Mouse (Mus musculus) left cerebral cortex, postnatal 4 days (tissue): ENCODE data around the gene Tmem206. TPM values are rescaled to one million over a fixed set of nuclear protein-coding genes. Genes with fewer than 3 reads are reported as not detected.

ENCODE experiments used
- DNase-seq: peaks from one replicate; pipeline ENCODE4 v3.0.0-alpha.2; 2022
- intact Hi-C: fragments of 180-260 bp; cut with DNase I; formaldehyde crosslinking; loops from one replicate; pipeline ENCODE4 v1.15.1; 2025
- total RNA-seq, 2 experiments: library from RNA; stranded (reverse); gene quantifications; 2 replicates each; pipeline ENCODE4 v1.2.3; 2021

Tmem206 gene
- total RNA-seq, 2 experiments from 2014 or later, result 18.1 to 19.5 TPM

DNA sequence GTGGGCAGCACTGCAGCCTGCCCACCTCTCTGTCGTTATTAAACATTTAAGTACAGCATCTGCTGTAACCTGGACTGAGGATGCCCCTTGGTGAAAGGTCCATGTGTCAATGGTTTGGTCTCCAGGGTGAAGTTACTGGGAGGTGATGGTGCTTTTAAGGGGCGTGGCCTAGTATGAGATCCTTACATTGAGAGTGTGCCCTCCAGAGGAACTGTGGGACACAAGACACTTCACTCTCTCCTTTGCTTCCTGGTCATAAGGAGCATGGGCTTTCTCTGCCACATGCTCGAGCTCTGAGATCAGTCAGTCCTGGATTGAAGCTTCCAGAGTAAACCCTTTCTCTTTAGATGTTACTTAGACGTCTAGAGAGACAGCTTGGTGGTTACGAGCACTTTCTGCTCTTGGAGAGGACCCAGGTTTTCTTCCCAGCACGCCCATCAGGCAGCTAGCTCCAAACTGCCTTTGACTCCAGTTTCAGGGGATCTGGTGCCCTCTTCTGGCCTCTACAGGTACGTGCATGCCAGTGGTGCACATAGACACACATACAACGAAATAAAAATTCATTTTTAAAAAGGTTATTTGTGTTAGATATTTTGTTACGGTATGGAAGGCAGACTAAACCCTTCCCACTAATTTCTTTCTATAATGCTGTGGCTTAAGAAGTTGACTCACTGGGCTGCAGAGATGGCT, 17.8 kb upstream of the Tmem206 start:
- intact Hi-C loops, result no loop called here
- no peak for DNase-seq

DNA sequence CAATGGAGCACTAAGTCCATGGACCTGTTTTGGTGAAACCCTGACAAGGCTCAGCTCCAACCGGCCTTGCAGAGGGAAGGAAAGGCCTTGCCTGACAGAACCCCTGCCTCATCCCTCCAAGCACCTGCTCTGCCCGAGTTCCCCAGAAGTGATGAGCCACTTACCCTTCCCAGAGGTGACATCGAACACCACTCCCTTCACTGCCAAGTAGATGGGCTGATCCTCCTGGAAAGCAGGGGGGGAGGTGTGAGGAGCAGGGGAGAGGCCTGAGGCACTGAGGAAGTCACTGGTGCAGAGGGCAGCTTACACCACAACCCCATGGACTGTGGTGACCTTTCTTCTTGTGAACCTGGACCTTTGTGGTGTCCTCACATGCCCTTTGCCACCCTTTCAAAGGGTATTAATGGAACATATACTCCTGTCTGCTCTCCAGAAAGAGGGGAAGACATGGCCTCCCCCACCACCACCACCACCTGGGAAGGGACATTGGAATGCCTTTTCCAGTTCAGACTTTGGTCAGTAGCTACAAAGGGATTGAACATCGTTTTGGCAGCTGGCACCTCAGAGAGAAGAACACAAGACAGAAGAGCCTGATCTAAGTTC, 14.3 kb upstream of the Tmem206 start:
- intact Hi-C loops, result loop anchor here (5.0 kb wide), 1 partner anchor 256 kb away; no protein-coding TSS in a partner anchor
- no peak for DNase-seq

DNA sequence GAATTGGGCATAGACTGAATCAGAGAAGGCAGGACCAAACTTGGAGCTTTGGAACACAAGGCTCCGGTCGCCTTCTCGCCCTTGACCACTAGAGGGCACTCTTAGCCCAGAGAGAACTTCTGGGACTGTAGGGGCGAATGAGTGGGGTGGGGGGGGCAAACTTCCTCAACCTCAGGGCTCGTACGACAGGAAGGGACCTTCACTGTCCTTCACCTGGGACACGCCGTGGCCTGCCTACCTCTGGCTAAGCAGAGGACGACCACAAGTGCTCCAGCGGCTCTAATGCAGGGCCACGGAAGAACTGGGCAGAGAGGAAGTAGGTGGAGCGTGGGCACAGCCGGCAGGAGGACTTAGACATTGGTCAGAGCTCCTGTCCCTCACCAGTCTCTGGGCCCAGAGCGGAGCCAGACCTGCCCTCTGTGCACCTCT, 13.2 kb upstream of the Tmem206 start:
- peak; percentile 77 for DNase-seq
- intact Hi-C loops, result loop anchor here (5.0 kb wide), 1 partner anchor 255 kb away; no protein-coding TSS in a partner anchor

DNA sequence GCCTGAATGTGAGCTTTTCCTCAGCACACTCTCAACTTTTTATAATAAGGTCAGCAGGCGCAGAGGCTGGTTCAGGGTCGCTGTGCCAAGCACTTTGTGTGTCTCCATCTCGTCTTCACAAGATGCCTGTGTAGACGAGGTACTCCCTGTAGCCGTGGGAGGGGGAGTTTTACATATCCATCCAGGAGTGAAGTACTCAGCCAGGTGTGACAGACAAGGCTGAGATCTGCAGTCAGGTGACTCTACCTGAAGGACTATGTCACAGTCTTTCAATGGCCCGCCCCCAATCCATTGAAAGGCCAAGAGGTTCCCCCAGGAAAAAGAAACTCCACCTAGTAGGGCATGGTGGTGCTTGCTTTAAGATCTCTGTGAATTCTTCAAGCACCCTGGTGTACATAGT, 12.6 kb upstream of the Tmem206 start:
- no peak for DNase-seq
- intact Hi-C loops, result loop anchor here (5.0 kb wide), 1 partner anchor 254 kb away; no protein-coding TSS in a partner anchor

DNA sequence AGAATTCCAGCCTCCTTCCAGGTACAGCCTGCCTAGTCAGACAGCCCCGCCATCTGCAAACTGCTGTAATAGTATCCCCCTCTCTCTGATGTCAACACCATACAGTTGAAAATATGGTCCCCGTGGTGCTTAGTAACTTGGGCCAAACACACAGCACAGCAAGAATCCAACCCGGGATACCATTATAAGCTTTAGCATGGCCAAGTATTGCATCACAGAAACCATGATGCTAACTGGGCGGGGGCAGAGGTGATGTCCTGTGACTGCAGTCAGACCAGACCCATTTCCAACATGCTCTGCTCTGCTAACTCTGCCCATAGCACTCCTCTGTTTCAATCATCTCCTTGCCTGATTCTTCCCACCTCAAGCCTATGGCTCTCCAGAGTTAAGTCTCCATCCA, 11.8 kb upstream of the Tmem206 start:
- intact Hi-C loops, result loop anchor here (5.0 kb wide), 1 partner anchor 253 kb away; no protein-coding TSS in a partner anchor
- DNase-seq, result no peak

DNA sequence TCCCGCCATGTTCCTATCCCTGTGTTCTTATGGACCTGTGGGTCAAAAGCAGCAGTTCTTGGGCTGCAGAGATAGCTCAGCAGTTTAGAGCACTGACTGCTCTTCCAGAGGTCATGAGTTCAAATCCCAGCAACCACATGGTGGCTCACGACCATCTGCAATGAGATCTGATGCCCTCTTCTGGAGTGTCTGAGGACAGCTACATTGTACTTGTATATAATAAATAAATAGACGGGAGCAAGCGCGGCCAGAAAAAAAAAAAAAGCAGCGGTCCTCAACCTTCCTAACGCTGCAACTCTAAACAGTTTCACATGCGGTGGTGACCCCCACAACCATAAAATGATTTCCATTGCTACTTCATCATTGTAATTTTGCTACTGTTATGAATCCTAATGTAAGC, 8.9 kb upstream of the Tmem206 start:
- intact Hi-C loops, result no loop called here
- no peak for DNase-seq

DNA sequence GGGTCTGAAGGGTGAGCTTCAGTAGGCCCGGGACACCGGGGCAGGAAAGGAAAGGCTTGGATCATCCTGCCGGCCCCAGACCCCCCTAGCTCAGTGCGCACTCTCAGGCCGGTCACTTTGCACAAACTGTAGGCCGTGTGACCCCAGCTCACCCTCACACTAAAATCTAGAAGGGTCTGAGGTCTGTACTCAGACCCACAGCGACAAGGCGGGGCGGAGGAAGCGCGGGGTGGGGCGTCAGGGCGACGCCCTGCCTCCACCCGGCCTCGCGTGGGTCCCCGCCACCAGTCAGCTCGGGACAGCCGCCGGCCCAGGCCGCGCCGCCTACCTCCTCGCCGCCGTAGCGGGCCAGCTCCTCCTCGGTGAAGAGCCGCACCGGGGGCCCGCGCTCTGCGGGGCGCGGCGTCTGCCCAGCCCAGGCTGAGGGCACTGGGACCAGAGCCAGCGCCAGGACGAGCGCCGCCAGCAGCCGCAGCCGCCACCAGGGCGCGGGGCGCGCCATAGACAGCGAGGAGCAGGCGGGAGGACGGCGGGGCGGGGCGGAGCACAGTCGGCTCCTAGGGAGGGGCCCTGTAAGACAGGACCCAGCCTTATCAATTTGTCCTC, 8.0 kb upstream of the Tmem206 start, which contains the start of gene Nenf:
Nenf (minus strand) TSS at position 604 of the 606 bp plus-strand sequence.
- DNase-seq, result peak; percentile 75
- intact Hi-C loops, result no loop called here

DNA sequence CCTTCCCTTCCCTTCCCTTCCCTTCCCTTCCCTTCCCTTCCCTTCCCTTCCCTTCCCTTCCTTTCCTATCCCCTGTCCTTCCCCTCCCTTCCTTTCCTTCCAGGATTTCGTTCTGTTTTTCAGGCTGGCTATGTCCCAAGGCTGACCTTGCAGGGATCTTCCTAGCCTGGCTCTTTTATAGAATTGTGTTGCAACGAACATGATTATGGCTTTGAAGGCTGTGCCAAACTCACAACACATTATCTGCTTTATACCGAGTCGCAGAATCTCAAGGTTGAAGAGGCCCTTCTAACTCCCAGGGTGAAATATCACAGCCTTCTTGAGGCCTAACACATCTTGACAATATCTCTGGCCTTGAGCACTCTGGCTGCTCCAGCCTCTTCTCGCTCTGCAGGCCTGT, 7.0 kb upstream of the Tmem206 start:
- no peak for DNase-seq
- intact Hi-C loops, result no loop called here

DNA sequence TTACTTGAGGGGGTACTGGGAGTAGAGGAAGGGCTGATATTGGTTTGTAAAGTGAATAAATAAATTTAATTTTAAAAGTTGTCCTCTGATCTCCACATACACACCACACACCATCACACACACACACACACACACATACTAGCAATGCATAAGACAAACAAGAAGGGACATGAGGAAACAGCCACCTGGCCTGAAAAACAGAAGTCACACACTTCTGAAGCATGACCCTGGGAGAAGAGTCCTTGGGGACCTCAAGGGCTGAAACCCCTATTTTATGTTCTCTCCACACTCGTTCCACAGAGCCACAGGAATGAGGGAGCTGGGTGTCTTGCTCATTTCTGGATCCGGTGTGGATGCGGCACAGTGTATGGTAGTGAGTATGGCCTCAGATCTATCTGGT, 2.3 kb upstream of the Tmem206 start:
- no peak for DNase-seq
- intact Hi-C loops, result no loop called here

DNA sequence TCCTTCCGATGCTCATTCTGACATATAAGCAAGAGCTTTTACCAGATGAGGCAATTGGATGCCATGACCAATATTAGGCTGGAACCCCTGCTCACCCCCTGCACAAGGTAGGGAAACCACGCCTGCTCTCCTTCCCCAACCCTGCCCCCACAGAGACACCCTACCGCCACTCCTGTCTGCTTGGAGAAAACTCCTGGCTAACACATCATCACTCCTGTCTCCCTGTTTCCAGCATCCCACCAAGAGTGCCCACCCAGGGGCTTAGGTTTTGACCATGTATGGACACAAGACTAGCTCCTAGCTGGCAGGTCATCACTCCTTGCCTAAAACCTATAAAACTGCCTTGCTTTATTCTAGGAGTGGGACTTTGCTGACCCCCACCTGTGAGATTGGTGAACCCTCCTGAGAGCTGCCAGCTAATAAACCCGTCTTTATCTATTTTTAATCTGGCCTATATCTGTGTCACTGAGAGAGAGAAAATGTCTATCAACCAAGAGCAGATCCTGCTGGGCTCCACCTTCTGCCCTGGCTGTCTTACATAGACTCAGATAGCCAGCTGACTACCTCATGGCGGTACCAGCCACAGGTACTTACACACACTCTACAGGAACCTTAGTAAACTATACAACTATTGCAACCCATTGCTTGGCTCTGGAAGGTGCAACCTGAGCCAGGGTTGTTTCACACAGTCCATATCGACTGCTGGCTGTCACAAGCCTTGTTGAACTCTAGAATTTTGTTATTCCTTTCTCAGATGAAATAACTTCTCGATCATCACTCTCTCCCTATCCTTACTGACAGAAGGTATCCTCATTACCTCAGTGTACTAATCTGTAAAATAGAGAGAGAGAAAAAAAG, 750 bp upstream of the Tmem206 start:
- DNase-seq, result no peak
- intact Hi-C loops, result no loop called here

DNA sequence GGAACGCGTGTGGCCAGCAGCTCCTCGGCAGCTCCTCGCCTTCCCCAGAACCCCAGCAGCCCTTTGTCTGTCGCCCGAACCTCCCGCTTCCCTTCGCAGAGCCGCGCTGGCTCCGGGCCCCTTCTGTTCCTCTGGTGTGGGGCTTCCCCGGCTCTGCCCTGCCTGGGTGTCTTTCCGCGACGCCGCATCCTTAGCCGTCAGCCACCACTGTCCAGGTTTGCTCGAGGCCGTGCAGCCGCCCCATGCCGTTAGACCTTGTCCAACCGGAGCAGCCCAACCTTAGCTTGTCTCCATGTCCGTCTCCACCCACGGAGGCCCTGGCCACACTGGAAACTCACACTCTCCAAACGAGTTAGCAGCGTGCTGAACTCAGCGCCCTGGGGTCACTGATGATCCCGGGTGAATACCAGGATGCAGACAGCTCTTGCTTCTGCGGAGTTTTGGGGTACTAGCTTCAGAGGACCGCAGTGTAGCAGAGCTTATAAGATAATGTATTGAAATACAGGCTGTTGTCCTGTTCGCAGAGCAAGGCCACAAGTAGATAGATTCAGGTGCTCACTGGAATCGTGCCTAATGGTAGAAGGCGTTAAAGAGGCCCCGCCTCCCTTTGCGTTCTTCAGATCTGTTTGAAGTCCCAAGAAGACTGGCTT, 646 bp downstream of the Tmem206 start:
- DNase-seq, result peak; percentile 65
- intact Hi-C loops, result no loop called here

DNA sequence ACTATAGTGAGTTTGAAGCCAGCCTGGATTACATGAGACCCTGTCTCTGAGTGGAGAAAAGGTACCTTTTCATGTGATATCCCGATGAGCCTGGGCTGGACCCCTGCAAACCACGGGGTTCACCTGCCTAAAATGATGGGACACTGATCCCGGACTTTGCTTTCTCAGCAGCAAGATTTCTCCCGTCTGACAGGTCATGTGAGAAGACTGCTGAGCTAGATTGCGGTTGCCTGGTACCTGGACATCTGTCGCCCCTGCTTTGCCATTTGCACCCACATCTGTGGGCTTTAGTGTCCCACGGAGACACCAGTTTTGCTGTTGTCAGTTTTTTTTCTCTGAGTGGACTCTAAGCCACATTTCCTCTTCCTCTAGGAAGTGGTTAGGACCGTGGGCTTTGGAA, 1.5 kb downstream of the Tmem206 start:
- intact Hi-C loops, result no loop called here
- DNase-seq, result no peak

DNA sequence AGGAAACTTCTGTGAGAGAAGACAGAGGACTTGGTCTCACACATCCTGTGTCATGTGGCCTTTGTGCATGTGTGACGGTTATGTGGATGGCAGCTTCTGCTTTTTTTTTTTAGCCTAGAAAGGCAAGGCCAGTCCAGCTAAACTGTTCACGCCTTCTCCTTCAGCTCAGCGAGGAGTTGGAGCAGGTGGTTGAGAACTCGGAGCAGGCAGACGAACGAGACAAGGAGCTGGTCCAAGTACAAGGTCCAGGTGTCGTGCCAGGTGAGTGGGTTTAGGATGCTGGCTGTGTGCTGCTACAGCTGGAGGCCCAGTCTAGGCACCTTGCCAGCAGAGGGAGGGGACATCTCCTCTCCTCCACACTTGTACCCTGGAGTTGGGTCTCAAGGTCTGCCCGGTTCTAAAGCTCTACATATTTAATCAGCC, 2.3 kb downstream of the Tmem206 start:
- intact Hi-C loops, result no loop called here
- DNase-seq, result peak; percentile 53

DNA sequence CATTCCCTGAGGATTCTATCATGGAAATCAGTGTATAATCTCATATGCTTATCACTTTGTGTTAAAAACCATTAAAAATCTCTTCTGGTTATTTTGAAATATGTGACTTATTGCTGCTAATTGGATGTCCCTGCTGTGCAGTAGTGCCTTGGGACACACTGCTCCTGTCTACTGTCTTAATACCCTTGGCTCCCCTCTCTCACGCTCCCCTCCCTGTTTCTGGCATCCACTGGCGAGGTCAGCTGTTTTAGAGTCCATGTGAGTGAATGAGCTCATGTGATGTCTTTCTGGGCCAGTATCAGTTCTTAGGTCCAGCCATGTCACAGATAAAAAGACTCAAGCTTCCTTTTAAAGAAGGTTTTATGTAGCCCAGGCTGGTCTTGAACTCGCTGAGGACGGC, 4.6 kb downstream of the Tmem206 start:
- DNase-seq, result no peak
- intact Hi-C loops, result no loop called here

DNA sequence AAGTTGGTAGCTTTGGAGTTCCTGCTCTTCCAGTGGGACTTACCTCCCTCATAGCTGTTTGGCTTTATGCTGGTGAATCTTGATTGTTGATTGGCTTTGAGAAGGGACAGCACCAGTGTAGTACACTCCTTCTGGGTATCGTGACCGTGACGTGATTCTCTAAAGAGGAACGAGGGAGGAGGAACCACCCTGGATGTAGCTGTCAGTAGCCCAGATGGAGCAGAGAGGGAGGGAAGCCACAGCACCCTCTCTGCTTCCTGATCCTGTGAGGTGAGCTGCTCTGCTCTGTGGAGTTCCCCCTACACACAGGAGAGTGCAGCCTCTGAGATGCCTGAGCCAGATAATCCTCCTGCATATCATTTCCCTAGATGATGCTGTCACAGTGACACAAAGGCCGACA, 8.8 kb downstream of the Tmem206 start:
- intact Hi-C loops, result no loop called here
- DNase-seq, result no peak

DNA sequence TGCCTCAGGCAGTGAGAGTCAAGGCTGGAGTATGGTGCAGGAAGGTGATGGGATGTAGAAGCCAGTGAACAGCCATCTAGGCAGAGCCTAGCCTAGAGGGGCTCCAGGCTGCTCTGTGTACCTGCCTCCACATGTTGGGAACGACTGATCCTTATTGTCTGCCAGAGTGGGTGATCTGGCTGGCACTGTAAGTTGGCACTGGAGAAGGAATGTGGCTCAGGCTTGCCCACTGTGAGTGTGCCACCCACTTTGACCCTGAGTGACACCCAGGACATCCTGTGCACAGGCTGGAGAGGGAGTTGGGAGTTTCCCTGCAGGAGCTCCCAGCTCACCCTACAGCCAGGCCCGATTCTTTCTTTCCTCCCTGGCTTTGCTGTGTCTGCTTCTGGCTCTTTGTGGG, 14.2 kb downstream of the Tmem206 start:
- no peak for DNase-seq
- intact Hi-C loops, result no loop called here

DNA sequence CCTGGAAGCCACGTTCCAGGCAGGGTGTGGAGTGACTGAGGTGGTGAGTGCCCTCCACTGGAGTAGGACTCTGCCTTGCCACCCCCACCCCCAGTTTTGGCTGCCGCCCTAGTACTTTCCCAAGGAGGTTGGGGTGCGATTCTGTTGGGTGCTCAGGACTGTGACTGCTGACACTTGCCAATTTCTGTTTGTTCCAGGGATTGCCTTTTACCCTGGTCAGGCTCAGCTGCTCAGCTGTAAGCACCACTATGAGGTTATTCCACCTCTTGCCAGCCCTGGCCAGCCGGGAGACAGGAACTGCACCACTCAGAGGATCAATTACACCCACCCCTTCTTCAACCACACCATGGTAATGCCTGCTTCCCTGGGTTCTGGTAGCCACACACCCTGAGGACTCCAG, 14.8 kb downstream of the Tmem206 start:
- intact Hi-C loops, result no loop called here
- DNase-seq, result no peak

DNA sequence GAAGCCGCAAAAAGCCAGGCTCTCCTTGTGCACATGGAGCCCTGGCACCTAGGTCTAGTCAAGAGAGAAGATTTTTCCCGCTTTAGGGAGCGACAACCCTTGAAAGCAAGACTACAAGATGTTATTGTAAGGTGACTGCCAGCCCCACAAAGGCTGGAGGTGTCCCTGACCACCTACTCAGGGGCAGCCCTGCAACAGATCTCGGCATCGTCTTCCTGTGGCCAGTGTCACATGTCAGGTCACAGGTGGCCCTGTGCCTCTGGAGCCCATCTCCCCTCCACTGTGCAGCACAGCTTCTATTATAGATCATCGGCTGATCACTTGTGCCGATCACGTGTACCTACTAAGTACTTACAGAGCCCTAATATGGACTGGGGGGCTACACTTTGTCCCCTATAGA, 21.9 kb downstream of the Tmem206 start:
- no peak for DNase-seq
- intact Hi-C loops, result no loop called here

DNA sequence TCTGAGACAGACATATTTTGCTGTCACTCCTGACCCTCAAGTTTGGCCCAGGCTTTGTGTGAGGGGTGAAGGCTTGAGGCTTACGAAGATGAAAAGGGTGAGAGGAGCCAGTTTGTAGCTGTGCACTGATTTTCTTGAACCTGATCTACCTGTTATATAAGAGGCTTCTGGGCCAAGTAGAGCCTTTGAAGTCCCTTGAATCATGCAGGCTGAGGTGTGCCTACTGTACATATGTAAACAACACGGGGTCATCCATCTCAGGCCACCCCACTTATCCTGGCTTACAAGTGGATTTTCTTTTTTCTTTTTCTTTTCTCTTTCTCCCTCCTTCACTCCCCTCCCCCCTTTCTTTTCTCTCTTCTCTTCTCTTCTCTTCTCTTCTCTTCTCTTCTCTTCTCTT, 22.9 kb downstream of the Tmem206 start:
- intact Hi-C loops, result no loop called here
- DNase-seq, result no peak

DNA sequence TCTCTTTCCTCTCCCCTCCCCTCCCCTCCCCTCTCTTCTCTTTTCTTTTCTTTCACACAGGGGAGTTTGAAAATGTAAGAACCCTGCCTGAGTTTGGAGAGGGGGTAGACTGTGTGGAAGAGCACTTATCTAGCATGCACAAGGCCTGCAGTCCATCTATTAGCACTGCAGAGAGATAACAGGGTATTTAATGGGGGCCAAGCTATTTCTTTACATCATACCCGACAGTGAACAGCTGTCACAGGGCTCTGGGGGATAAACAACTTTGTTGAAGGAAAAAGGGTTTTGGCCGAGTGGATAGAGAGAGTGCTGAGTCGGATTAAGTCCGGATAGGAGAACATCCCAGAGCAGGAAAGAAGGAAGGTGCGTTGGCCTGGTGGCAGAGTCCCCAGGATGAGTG, 23.3 kb downstream of the Tmem206 start:
- intact Hi-C loops, result no loop called here

More for the DNA sequence above, 23.3 kb downstream of the Tmem206 start:
- no peak for DNase-seq
